Mouse (Mus musculus): Measurements from ENCODE around the gene Troap. TPM values are rescaled to one million over a fixed set of nuclear protein-coding genes. Genes with fewer than 3 reads are reported as not detected.

Gene Troap
- total and polyA plus RNA-seq, 3 experiments, result 22.3 to 73.9 (median 58.2) TPM

- H3K4me3 ChIP-seq (ENCODE audit: low read depth, low read length), result no peak overlapping the region
- H3K27me3 ChIP-seq (ENCODE audit: insufficient read depth, low read length), result 0 out of 2 replicates have a peak, but pooled peaks cover 3% of the 10 kb centered on the region
- H3K36me3 ChIP-seq (replicated peaks), result no peaks in the 10 kb centered on the region
- no peaks in the 10 kb centered on the region for H3K4me1 ChIP-seq (ENCODE audit: insufficient read depth, low read depth, low read length)
- no peak for ATAC-seq (ENCODE audit: extremely low read depth, insufficient number of reproducible peaks, low FRiP score, poor library complexity, severe bottlenecking)
- DNase-seq (ENCODE audit: low spot score), result no peak
- H3K9me3 ChIP-seq (replicated peaks), result no peaks in the 10 kb centered on the region
- no peak for TF ChIP-seq GATA2 (IDR thresholded peaks at IDR 0.05; ENCODE audit: borderline replicate concordance, low read depth, low read length)
- TF ChIP-seq CTCF (IDR thresholded peaks at IDR 0.05; ENCODE audit: low read depth, low read length), result no peak
- no peak for TF ChIP-seq TAL1 (conservative IDR thresholded peaks at IDR 0.05; ENCODE audit: low read depth, low read length)
- no peak for TF ChIP-seq POLR2AphosphoS5 (IDR thresholded peaks at IDR 0.05; ENCODE audit: insufficient replicate concordance, low read depth, low read length)
- TF ChIP-seq GATA1 (IDR thresholded peaks at IDR 0.05; ENCODE audit: borderline replicate concordance, low read length), result no peak
Measured at GRCm38 (mm10) chr15:99114312-99115064, 40.1 kb downstream of the Troap start.

DNA sequence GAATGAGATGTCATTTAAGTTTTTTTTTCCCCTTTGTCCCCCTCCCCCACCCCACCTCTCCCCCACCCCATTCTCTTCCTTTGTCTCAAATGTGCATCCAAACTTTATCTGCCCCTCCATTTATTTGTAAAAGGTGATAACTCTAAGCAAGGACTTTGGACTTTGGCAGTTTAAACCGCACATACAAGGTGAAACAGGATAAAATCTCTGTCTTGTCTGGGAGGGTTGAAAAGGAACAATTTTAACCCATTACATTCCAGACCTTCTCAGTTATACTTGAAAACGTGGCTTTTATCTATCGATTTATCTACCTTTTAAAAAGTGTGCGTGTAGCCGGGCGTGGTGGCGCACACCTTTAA, 40.7 kb downstream of the Troap start:
- Histone ChIP-seq H3K27me3 (ENCODE audit: insufficient read depth, low read length) (0 out of 2 replicates have a peak, but pooled peaks cover 3% of the 10 kb centered on the region), H3K9me3 (replicated peaks) (no peaks in the 10 kb centered on the region), H3K4me1 (ENCODE audit: insufficient read depth, low read depth, low read length) (no peaks in the 10 kb centered on the region), H3K36me3 (replicated peaks) (no peaks in the 10 kb centered on the region), H3K4me3 (ENCODE audit: low read depth, low read length) (no peak overlapping the region)
- ATAC-seq (ENCODE audit: extremely low read depth, insufficient number of reproducible peaks, low FRiP score, poor library complexity, severe bottlenecking), result no peak
- TF ChIP-seq CTCF (IDR thresholded peaks at IDR 0.05; ENCODE audit: low read depth, low read length) (no peak), TAL1 (conservative IDR thresholded peaks at IDR 0.05; ENCODE audit: low read depth, low read length) (no peak), POLR2AphosphoS5 (IDR thresholded peaks at IDR 0.05; ENCODE audit: insufficient replicate concordance, low read depth, low read length) (no peak), GATA2 (IDR thresholded peaks at IDR 0.05; ENCODE audit: borderline replicate concordance, low read depth, low read length) (no peak), GATA1 (IDR thresholded peaks at IDR 0.05; ENCODE audit: borderline replicate concordance, low read length) (no peak)
- DNase-seq (ENCODE audit: low spot score), result no peak

GRCm38 (mm10) chr15:99116539-99116938, 42.2 kb downstream of the Troap start:
- no peak for DNase-seq (ENCODE audit: low spot score)
- peaks cover 3% of the 10 kb centered on the region; the same call in 1 of the 2 replicates for H3K27me3 ChIP-seq (ENCODE audit: insufficient read depth, low read length)
- H3K36me3 ChIP-seq (replicated peaks), result no peaks in the 10 kb centered on the region
- no peaks in the 10 kb centered on the region for H3K4me1 ChIP-seq (ENCODE audit: insufficient read depth, low read depth, low read length)
- no peak for ATAC-seq (ENCODE audit: extremely low read depth, insufficient number of reproducible peaks, low FRiP score, poor library complexity, severe bottlenecking)
- TF ChIP-seq POLR2AphosphoS5 (IDR thresholded peaks at IDR 0.05; ENCODE audit: insufficient replicate concordance, low read depth, low read length) (no peak), GATA2 (IDR thresholded peaks at IDR 0.05; ENCODE audit: borderline replicate concordance, low read depth, low read length) (no peak), CTCF (IDR thresholded peaks at IDR 0.05; ENCODE audit: low read depth, low read length) (no peak), TAL1 (conservative IDR thresholded peaks at IDR 0.05; ENCODE audit: low read depth, low read length) (no peak), GATA1 (IDR thresholded peaks at IDR 0.05; ENCODE audit: borderline replicate concordance, low read length) (no peak)
- H3K4me3 ChIP-seq (ENCODE audit: low read depth, low read length), result no peak overlapping the region
- no peaks in the 10 kb centered on the region for H3K9me3 ChIP-seq (replicated peaks)

GRCm38 (mm10) chr15:99120814-99121213, 46.4 kb downstream of the Troap start:
- H3K9me3 ChIP-seq (replicated peaks), result peaks cover 1% of the 10 kb centered on the region
- no peaks in the 10 kb centered on the region for H3K4me1 ChIP-seq (ENCODE audit: insufficient read depth, low read depth, low read length)

DNA sequence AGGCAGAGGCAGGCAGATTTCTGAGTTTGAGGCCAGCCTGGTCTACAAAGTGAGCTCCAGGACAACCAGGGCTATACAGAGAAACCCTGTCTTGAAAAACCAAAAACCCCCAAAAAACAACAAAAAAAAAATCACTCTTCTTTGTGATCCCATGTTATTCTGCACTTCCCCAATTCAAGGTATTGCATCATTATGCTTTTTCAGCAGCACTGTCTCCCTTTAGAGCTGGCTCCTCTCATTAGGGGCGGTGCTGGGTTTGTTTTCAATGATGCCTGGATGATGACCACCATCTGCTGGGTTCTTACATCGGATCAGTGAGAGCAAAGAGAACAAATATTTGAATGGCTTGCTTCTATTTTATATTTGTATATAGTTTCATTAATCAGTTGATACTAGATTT, 48.3 kb downstream of the Troap start:
- no peaks in the 10 kb centered on the region for H3K36me3 ChIP-seq (replicated peaks)
- no peaks in the 10 kb centered on the region for H3K4me1 ChIP-seq (ENCODE audit: insufficient read depth, low read depth, low read length)
- no peak overlapping the region for H3K4me3 ChIP-seq (ENCODE audit: low read depth, low read length)
- no peak for TF ChIP-seq GATA1 (IDR thresholded peaks at IDR 0.05; ENCODE audit: borderline replicate concordance, low read length)
- TF ChIP-seq CTCF (IDR thresholded peaks at IDR 0.05; ENCODE audit: low read depth, low read length), result no peak
- no peak for TF ChIP-seq TAL1 (conservative IDR thresholded peaks at IDR 0.05; ENCODE audit: low read depth, low read length)
- TF ChIP-seq GATA2 (IDR thresholded peaks at IDR 0.05; ENCODE audit: borderline replicate concordance, low read depth, low read length), result no peak
- DNase-seq (ENCODE audit: low spot score) (no peak), ATAC-seq (ENCODE audit: extremely low read depth, insufficient number of reproducible peaks, low FRiP score, poor library complexity, severe bottlenecking) (no peak)
- H3K27me3 ChIP-seq (ENCODE audit: insufficient read depth, low read length), result peaks cover 6% of the 10 kb centered on the region; the same call in 1 of the 2 replicates
- peaks cover 6% of the 10 kb centered on the region for H3K9me3 ChIP-seq (replicated peaks)

More at GRCm38 (mm10) chr15:99120814-99121213, 46.4 kb downstream of the Troap start:
- no peak for DNase-seq (ENCODE audit: low spot score)
- Histone ChIP-seq H3K4me3 (ENCODE audit: low read depth, low read length) (no peak overlapping the region), H3K36me3 (replicated peaks) (no peaks in the 10 kb centered on the region), H3K27me3 (ENCODE audit: insufficient read depth, low read length) (peaks cover 3% of the 10 kb centered on the region; the same call in 1 of the 2 replicates)
- ATAC-seq (ENCODE audit: extremely low read depth, insufficient number of reproducible peaks, low FRiP score, poor library complexity, severe bottlenecking), result no peak
- no peak for TF ChIP-seq GATA1 (IDR thresholded peaks at IDR 0.05; ENCODE audit: borderline replicate concordance, low read length)
- no peak for TF ChIP-seq CTCF (IDR thresholded peaks at IDR 0.05; ENCODE audit: low read depth, low read length)
- no peak for TF ChIP-seq GATA2 (IDR thresholded peaks at IDR 0.05; ENCODE audit: borderline replicate concordance, low read depth, low read length)
- no peak for TF ChIP-seq POLR2AphosphoS5 (IDR thresholded peaks at IDR 0.05; ENCODE audit: insufficient replicate concordance, low read depth, low read length)
- no peak for TF ChIP-seq TAL1 (conservative IDR thresholded peaks at IDR 0.05; ENCODE audit: low read depth, low read length)

DNA sequence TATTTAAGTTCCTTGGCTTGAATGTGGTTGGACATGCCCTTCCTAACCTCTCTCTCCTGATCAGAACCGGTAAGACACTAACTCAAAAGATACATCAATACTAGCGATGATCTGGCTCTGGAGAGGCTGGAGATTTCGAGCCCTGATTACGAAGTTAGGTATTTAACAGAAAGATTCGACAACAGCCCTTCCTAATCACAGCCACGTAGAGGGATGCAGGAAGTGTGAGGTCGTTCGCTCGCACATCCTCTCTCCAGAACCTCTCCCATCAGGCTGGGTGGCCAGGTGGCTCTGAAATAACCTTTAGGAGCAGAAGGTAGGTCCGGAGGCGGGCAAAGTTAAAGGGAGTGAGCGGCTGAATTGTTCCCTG, 51.3 kb downstream of the Troap start, which contains the start of gene Spats2:
TSS of gene Spats2 (plus strand) at position 206 of the 370 bp plus-strand sequence.
- Histone ChIP-seq H3K4me3 (ENCODE audit: low read depth, low read length) (no peak within 1 kb of the TSS), H3K9me3 (replicated peaks) (peaks cover 6% of the 10 kb centered on the region), H3K4me1 (ENCODE audit: insufficient read depth, low read depth, low read length) (no peaks in the 10 kb centered on the region), H3K27me3 (ENCODE audit: insufficient read depth, low read length) (peaks cover 8% of the 10 kb centered on the region; the same call in 1 of the 2 replicates), H3K36me3 (replicated peaks) (no peaks in the 10 kb centered on the region)
- ATAC-seq (ENCODE audit: extremely low read depth, insufficient number of reproducible peaks, low FRiP score, poor library complexity, severe bottlenecking) (no peak), DNase-seq (ENCODE audit: low spot score) (no peak)
- TF ChIP-seq GATA2 (IDR thresholded peaks at IDR 0.05; ENCODE audit: borderline replicate concordance, low read depth, low read length) (no peak), CTCF (IDR thresholded peaks at IDR 0.05; ENCODE audit: low read depth, low read length) (no peak), TAL1 (conservative IDR thresholded peaks at IDR 0.05; ENCODE audit: low read depth, low read length) (no peak), POLR2AphosphoS5 (IDR thresholded peaks at IDR 0.05; ENCODE audit: insufficient replicate concordance, low read depth, low read length) (no peak), GATA1 (IDR thresholded peaks at IDR 0.05; ENCODE audit: borderline replicate concordance, low read length) (no peak)
